Mouse (Mus musculus): ENCODE results near the gene Yrdc.

DNA sequence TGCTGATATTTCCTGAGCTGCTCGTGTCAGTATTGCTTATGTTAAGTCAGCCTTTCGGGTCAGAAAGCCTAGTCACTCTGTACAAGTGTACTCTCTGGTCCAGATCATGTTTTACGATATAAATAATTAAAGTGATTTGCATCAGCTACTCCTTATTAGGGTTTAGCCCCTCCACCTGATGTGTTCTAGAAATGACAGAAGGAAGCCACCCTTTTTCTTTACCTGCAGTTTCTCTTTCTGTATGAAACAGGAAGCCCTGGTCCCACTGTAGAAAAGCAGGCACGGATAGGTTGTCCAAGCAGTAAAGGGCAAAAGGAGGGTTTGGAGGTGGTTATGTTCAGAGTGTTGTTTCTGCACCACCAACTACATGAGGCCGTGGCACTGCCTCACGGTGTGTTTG, 47.1 kb upstream of the Yrdc start:
- TF ChIP-seq CTCF (IDR thresholded peaks at IDR 0.05; ENCODE audit: extremely low read depth, insufficient read length, insufficient replicate concordance, low read depth, low read length) (no peak), POLR2A (IDR thresholded peaks at IDR 0.05; ENCODE audit: low read depth, low read length) (no peak)
